Mouse (Mus musculus): ENCODE data around the gene Hpca. TPM values are rescaled to one million over a fixed set of nuclear protein-coding genes. Genes with fewer than 3 reads are reported as not detected.

Gene Hpca
- polyA plus RNA-seq, 1 experiment from 2014 or later = 4.0 TPM

DNA sequence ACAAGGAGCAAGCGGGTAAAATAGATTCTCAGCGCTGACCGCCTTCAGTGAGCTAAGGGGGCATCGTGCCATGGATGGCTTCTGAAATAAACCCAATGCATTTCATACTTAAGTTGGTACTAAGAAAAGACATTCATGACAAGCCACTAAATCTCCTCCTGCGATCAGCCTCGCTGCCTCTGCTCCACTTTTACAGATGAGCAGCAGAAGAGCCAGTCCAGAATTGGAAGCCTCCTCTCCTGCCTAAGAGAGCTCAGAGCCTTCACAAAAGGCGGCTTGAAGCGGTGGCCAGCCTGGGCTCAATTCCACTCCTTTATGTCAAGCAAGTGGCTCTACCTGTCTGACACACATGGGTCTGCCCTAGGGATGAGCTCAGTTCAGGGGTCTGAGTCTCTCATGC lies 5.1 kb downstream of the Hpca start:
- no peaks in the 10 kb centered on the region for H3K9me3 ChIP-seq (ENCODE audit: control insufficient read depth, low read length)
- no peak overlapping the region for H3K4me2 ChIP-seq (ENCODE audit: low read depth, low read length)
- H3K36me3 ChIP-seq (ENCODE audit: control insufficient read depth, insufficient read depth, low read length) = no peaks in the 10 kb centered on the region
- H3K4me3 ChIP-seq (ENCODE audit: low read length) = no peak overlapping the region
- H3K4me1 ChIP-seq (ENCODE audit: control insufficient read depth, insufficient read depth, low read length) = peaks cover 14% of the 10 kb centered on the region
- WGBS = 88% methylated on average over 8 of the region's 8 CpGs
- ATAC-seq = no peak
- no peak overlapping the region for H3K9ac ChIP-seq (ENCODE audit: low read depth, low read length)
- no peak overlapping the region for H3K27ac ChIP-seq (ENCODE audit: low read length)
- peaks cover 16% of the 10 kb centered on the region for H3K27me3 ChIP-seq (replicated peaks; ENCODE audit: control insufficient read depth, insufficient read depth, low read length)

DNA sequence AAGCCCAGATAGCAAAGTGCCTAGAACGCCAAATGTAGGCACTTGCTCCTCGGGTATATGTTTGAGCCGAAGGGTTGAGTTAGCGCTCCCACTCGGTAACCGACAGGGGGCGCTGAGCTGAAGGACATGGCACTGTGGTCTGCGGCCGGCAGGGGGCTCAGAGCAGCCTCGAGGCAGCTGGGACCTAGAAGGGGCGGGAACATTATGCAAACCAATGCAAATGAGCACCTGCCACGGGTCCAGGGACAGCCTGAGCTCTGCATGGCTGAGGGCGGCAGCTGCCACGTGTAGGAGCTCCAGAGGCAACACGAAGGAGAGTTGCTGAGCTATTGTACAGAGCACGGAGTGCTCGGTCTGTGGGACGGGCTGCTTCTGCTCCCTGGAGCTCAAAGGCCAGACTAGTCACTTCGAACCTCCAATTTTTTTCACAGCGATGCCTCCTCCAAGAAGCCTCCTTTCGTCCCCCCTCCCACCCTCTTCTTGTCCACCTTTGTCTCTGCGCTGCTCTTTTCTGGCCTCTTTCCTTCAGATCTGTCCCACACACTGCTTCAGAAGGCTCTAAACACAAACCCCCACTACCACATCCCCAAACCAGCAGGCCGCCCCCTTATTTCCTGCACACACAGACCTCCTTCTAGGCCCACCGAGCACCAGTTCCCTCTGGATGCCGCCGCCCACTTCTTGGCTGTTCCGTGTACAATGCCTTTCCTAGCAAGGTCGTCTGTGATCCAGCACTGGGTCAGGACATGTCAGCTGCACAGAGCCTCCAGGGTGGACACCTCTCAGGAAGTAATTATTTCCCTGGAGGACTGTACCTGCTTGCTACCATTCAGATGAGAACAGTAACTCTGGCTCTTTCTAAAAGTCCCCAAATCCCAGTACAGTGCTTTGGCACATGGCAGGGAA lies 8.5 kb downstream of the Hpca start:
- no peak overlapping the region for H3K4me3 ChIP-seq (ENCODE audit: low read length)
- peak; percentile 57 for ATAC-seq
- peaks cover 12% of the 10 kb centered on the region for H3K4me1 ChIP-seq (ENCODE audit: control insufficient read depth, insufficient read depth, low read length)
- no peaks in the 10 kb centered on the region for H3K36me3 ChIP-seq (ENCODE audit: control insufficient read depth, insufficient read depth, low read length)
- H3K27ac ChIP-seq (ENCODE audit: low read length) = no peak overlapping the region
- no peaks in the 10 kb centered on the region for H3K9me3 ChIP-seq (ENCODE audit: control insufficient read depth, low read length)
- no peak overlapping the region for H3K4me2 ChIP-seq (ENCODE audit: low read depth, low read length)
- H3K27me3 ChIP-seq (replicated peaks; ENCODE audit: control insufficient read depth, insufficient read depth, low read length) = no peaks in the 10 kb centered on the region
- WGBS = 34% methylated on average over 28 of the region's 28 CpGs
- no peak overlapping the region for H3K9ac ChIP-seq (ENCODE audit: low read depth, low read length)

DNA sequence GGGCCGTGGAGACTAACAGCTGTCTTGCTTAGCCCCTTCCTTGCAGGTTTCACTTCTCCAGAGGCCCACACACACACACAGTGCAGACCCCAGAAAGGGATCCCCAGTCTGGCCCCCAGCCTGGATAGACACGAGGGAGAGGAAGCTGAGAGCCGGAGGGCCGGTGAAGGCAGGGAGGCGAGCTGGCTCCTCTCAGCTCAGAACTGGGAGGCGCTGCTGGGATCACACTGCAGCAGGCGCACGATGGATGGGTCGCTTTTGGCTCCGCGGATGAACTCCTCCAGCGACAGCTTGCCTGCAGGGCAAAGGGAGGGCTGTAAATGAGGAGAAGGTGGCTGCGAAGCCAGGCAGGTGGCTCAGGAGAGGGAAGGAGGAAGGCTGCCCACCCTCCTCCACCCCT lies 9.6 kb downstream of the Hpca start:
- H3K4me2 ChIP-seq (ENCODE audit: low read depth, low read length) = 0 out of 2 replicates have a peak overlapping the region, but pooled peaks have one; percentile 11
- H3K4me1 ChIP-seq (ENCODE audit: control insufficient read depth, insufficient read depth, low read length) = peaks cover 21% of the 10 kb centered on the region
- H3K9ac ChIP-seq (ENCODE audit: low read depth, low read length) = peak overlapping the region; percentile 15; the same call in 1 of the 2 replicates
- no peak overlapping the region for H3K4me3 ChIP-seq (ENCODE audit: low read length)
- no peaks in the 10 kb centered on the region for H3K27me3 ChIP-seq (replicated peaks; ENCODE audit: control insufficient read depth, insufficient read depth, low read length)
- no peak overlapping the region for H3K27ac ChIP-seq (ENCODE audit: low read length)
- 52% methylated on average over 13 of the region's 13 CpGs for WGBS
- ATAC-seq = no peak
- no peaks in the 10 kb centered on the region for H3K36me3 ChIP-seq (ENCODE audit: control insufficient read depth, insufficient read depth, low read length)
- no peaks in the 10 kb centered on the region for H3K9me3 ChIP-seq (ENCODE audit: control insufficient read depth, low read length)

DNA sequence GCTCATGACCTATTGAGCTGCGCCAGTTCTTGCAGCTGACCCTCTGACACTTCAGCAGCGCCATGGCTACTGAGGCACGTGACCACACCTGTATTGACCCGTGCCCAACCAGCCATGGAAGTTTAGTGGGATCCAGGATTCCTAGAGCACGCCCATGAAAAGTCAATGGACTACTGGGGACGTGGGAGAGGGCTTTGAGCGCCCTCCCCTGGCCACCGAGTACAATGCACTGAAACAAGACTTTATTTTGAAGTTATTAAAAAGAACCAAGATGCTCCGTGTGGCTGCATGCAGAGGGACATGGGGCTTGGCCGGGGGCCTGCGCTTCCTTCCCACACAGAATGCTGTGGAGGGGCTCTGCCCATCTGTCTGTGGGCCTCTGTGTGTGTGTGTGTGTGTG lies 10.5 kb downstream of the Hpca start:
- Histone ChIP-seq H3K27ac (ENCODE audit: low read length) (peak overlapping the region; percentile 55; the same call in 1 of the 2 replicates), H3K4me2 (ENCODE audit: low read depth, low read length) (no peak overlapping the region), H3K36me3 (ENCODE audit: control insufficient read depth, insufficient read depth, low read length) (no peaks in the 10 kb centered on the region), H3K9ac (ENCODE audit: low read depth, low read length) (0 out of 2 replicates have a peak overlapping the region, but pooled peaks have one; percentile 15), H3K4me3 (ENCODE audit: low read length) (no peak overlapping the region), H3K27me3 (replicated peaks; ENCODE audit: control insufficient read depth, insufficient read depth, low read length) (no peaks in the 10 kb centered on the region), H3K4me1 (ENCODE audit: control insufficient read depth, insufficient read depth, low read length) (peaks cover 26% of the 10 kb centered on the region), H3K9me3 (ENCODE audit: control insufficient read depth, low read length) (no peaks in the 10 kb centered on the region)
- 47% methylated on average over 11 of the region's 11 CpGs for WGBS
- ATAC-seq = no peak

DNA sequence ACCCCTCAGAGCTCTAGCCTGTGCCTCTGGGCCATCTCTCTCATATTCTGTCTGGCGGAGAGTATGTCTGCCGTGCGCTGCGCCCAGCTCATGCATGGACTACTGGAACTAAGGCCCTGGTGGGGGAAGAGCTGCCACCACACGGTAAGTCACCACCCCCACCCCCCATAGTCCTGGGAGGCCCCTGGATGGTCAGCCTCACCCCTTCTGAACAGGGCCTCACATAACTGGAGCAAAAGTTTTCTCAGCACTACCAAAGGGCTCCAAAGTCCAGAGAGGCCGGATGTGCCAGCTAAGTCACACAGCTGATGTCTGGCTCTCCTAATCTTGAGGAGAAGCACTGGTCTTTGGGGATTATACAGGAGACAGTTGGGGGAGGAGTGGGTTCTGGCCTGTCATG lies 11.0 kb downstream of the Hpca start:
- 85% methylated on average over 6 of the region's 6 CpGs for WGBS
- peaks cover 26% of the 10 kb centered on the region for H3K4me1 ChIP-seq (ENCODE audit: control insufficient read depth, insufficient read depth, low read length)
- H3K27ac ChIP-seq (ENCODE audit: low read length) = peak overlapping the region; percentile 60
- no peak overlapping the region for H3K4me2 ChIP-seq (ENCODE audit: low read depth, low read length)
- ATAC-seq = peak; percentile 60
- no peak overlapping the region for H3K4me3 ChIP-seq (ENCODE audit: low read length)
- no peaks in the 10 kb centered on the region for H3K9me3 ChIP-seq (ENCODE audit: control insufficient read depth, low read length)
- no peaks in the 10 kb centered on the region; the same call in 1 of the 2 replicates for H3K27me3 ChIP-seq (replicated peaks; ENCODE audit: control insufficient read depth, insufficient read depth, low read length)
- H3K9ac ChIP-seq (ENCODE audit: low read depth, low read length) = no peak overlapping the region
- no peaks in the 10 kb centered on the region for H3K36me3 ChIP-seq (ENCODE audit: control insufficient read depth, insufficient read depth, low read length)

DNA sequence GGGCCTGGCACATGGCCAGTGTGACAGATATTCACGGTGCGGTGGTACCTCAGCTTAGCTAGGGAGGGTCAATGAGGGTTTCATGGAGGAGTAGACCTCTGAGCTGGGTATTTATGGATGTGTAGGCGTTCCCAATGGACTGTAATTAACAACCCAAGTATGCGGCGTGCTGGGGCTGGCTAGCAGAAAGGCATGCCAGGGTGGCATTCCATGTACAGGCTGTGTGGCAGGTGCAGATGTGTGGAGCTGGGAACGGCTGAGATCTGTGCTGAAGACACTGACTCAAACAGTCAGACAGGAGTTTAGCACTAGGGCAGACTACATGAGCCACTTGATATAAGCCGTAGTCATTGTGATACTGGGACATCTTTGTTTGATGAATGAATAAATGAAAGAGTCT lies 13.2 kb downstream of the Hpca start:
- WGBS = 79% methylated on average over 7 of the region's 7 CpGs
- Histone ChIP-seq H3K9me3 (ENCODE audit: control insufficient read depth, low read length) (no peaks in the 10 kb centered on the region), H3K36me3 (ENCODE audit: control insufficient read depth, insufficient read depth, low read length) (no peaks in the 10 kb centered on the region), H3K9ac (ENCODE audit: low read depth, low read length) (0 out of 2 replicates have a peak overlapping the region, but pooled peaks have one; percentile 0), H3K27ac (ENCODE audit: low read length) (0 out of 2 replicates have a peak overlapping the region, but pooled peaks have one; percentile 19), H3K4me3 (ENCODE audit: low read length) (no peak overlapping the region), H3K27me3 (replicated peaks; ENCODE audit: control insufficient read depth, insufficient read depth, low read length) (no peaks in the 10 kb centered on the region; the same call in 1 of the 2 replicates), H3K4me1 (ENCODE audit: control insufficient read depth, insufficient read depth, low read length) (peaks cover 35% of the 10 kb centered on the region), H3K4me2 (ENCODE audit: low read depth, low read length) (no peak overlapping the region; the same call in 1 of the 2 replicates)
- no peak for ATAC-seq

DNA sequence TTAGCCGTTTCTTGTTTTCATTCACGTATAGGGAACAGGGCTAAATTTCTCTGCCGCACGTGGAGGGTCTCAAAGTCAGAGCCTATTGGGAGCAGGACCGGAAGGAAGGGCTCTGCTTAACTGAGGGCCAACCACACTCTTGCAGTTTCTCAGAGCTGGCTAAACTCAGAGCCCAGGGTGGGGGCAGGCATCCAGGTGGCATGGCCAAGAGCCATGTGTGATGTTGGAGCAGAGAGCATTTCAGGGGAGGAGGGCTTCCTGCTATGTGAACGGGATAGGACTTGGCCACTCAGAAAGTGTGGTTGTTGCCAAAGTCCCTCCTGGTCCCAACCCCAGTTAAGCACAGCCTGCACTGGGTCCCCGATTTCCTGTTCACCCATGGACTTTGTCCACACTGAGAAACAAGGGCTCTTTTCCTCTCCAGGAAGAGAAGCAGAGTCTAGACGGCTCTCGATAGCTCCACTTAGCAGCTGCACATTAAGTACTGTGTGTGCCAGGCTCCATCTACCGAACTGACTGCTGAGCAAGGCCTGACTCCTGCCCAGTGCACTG lies 14.4 kb downstream of the Hpca start:
- ATAC-seq = peak; percentile 66
- Histone ChIP-seq H3K9ac (ENCODE audit: low read depth, low read length) (peak overlapping the region; percentile 50), H3K4me1 (ENCODE audit: control insufficient read depth, insufficient read depth, low read length) (peaks cover 32% of the 10 kb centered on the region), H3K27ac (ENCODE audit: low read length) (peak overlapping the region; percentile 88), H3K4me2 (ENCODE audit: low read depth, low read length) (peak overlapping the region; percentile 54), H3K36me3 (ENCODE audit: control insufficient read depth, insufficient read depth, low read length) (no peaks in the 10 kb centered on the region), H3K27me3 (replicated peaks; ENCODE audit: control insufficient read depth, insufficient read depth, low read length) (no peaks in the 10 kb centered on the region; the same call in 1 of the 2 replicates), H3K4me3 (ENCODE audit: low read length) (peak overlapping the region; percentile 15; the same call in 1 of the 2 replicates), H3K9me3 (ENCODE audit: control insufficient read depth, low read length) (no peaks in the 10 kb centered on the region)
- WGBS = 57% methylated on average over 10 of the region's 10 CpGs

DNA sequence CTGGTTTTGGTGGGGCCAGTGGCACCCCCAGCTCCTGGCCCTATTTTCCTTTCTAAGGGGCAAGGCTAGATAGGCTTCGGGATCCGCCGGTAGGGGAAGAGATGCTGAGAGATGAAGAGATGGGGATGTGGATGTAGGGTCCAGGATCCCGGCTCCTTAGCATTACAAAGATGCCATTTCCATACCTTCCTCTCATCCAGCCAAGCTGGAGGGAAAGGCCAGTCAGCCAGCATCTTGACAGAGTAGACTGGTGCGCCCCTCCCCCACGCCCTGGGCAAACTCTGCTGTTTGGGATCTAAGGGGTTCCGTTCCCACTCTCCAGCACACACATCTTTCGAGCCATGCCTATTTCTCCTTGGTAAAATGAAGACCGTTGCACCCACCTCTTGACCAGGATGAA lies 15.8 kb downstream of the Hpca start:
- H3K9ac ChIP-seq (ENCODE audit: low read depth, low read length) = peak overlapping the region; percentile 72
- H3K27me3 ChIP-seq (replicated peaks; ENCODE audit: control insufficient read depth, insufficient read depth, low read length) = no peaks in the 10 kb centered on the region; the same call in 1 of the 2 replicates
- peak overlapping the region; percentile 53 for H3K4me3 ChIP-seq (ENCODE audit: low read length)
- no peaks in the 10 kb centered on the region for H3K36me3 ChIP-seq (ENCODE audit: control insufficient read depth, insufficient read depth, low read length)
- H3K27ac ChIP-seq (ENCODE audit: low read length) = peak overlapping the region; percentile 88
- peaks cover 27% of the 10 kb centered on the region for H3K4me1 ChIP-seq (ENCODE audit: control insufficient read depth, insufficient read depth, low read length)
- peak overlapping the region; percentile 54 for H3K4me2 ChIP-seq (ENCODE audit: low read depth, low read length)
- whole genome bisulfite sequencing = 24% methylated on average over 9 of the region's 9 CpGs
- ATAC-seq = no peak
- H3K9me3 ChIP-seq (ENCODE audit: control insufficient read depth, low read length) = no peaks in the 10 kb centered on the region

DNA sequence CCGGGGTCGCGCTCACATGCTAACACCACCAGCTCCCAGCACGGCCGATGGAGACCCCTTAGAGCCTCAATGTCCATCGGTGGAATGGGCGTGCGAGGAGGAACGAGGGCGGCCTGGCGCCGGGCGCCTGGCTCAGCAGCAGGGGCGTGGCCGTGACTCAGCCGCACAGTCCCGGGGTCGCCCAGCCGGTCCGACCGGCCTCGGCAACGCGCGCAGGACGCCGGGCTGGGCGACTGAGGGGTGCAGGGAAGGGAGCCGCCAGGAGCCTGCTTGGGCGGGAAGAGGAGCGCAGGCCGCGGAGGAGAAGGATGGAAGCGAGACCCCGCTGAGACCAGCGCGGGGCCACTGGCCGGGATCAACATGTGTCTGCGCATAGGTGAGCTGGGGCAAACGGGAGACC lies 16.5 kb downstream of the Hpca start, which contains the start of gene Tmem54:
TSS of gene Tmem54 (plus strand) at position 193 of the 400 bp plus-strand sequence.
- under 1% methylated on average over 39 of the region's 40 CpGs for WGBS
- H3K4me1 ChIP-seq (ENCODE audit: control insufficient read depth, insufficient read depth, low read length) = peaks cover 27% of the 10 kb centered on the region
- no peaks in the 10 kb centered on the region for H3K36me3 ChIP-seq (ENCODE audit: control insufficient read depth, insufficient read depth, low read length)
- peak within 1 kb of the TSS; percentile 54 for H3K4me2 ChIP-seq (ENCODE audit: low read depth, low read length)
- H3K27ac ChIP-seq (ENCODE audit: low read length) = peak within 1 kb of the TSS; percentile 88
- no peaks in the 10 kb centered on the region; the same call in 1 of the 2 replicates for H3K27me3 ChIP-seq (replicated peaks; ENCODE audit: control insufficient read depth, insufficient read depth, low read length)
- peak within 1 kb of the TSS; percentile 72 for H3K9ac ChIP-seq (ENCODE audit: low read depth, low read length)
- H3K4me3 ChIP-seq (ENCODE audit: low read length) = peak within 1 kb of the TSS; percentile 53
- ATAC-seq = peak; percentile 69
- no peaks in the 10 kb centered on the region for H3K9me3 ChIP-seq (ENCODE audit: control insufficient read depth, low read length)

All from intestine, embryonic 16.5 days (tissue).